Mouse (Mus musculus): ENCODE measurements at regions not wholly inside any gene's neighbourhood (a gene's known extent, or its start where the extent isn't known, plus 50 kb on each side); places are given as distances from the start of the nearest gene placed in this dataset.

- DNase-seq = no peak
Measured at GRCm38 (mm10) chr15:67048621-67049020, 547.9 kb upstream of the Lrrc6 start.

- no peak for DNase-seq
Measured at GRCm38 (mm10) chr15:67048148-67048547, 547.4 kb upstream of the Lrrc6 start.

GRCm38 (mm10) chr15:67045920-67046804 is 545.5 kb upstream of the Lrrc6 start:
- no peak for DNase-seq

- DNase-seq = no peak
Measured at GRCm38 (mm10) chr15:67045329-67045728, 544.6 kb upstream of the Lrrc6 start.

- no peak for DNase-seq
Measured at GRCm38 (mm10) chr15:67044806-67045205, 544.1 kb upstream of the Lrrc6 start.

GRCm38 (mm10) chr15:67042131-67042530 is 541.4 kb upstream of the Lrrc6 start:
- no peak for DNase-seq

- no peak for DNase-seq
Measured at GRCm38 (mm10) chr15:67040229-67040628, 539.5 kb upstream of the Lrrc6 start.

- DNase-seq = peak; percentile 26
Measured at GRCm38 (mm10) chr15:67039421-67039907, 538.8 kb upstream of the Lrrc6 start.

- no peak for DNase-seq
Measured at GRCm38 (mm10) chr15:67037647-67038046, 536.9 kb upstream of the Lrrc6 start.

- no peak for DNase-seq
Measured at GRCm38 (mm10) chr15:67036341-67036740, 535.6 kb upstream of the Lrrc6 start.

GRCm38 (mm10) chr15:67033936-67034335 is 533.2 kb upstream of the Lrrc6 start:
- no peak for DNase-seq

- no peak for DNase-seq
Measured at GRCm38 (mm10) chr15:67031866-67032526, 531.3 kb upstream of the Lrrc6 start.

GRCm38 (mm10) chr15:67030975-67031374 is 530.3 kb upstream of the Lrrc6 start:
- no peak for DNase-seq

- DNase-seq = no peak
Measured at GRCm38 (mm10) chr15:67028161-67028560, 527.5 kb upstream of the Lrrc6 start.

GRCm38 (mm10) chr15:67027751-67028150 is 527.0 kb upstream of the Lrrc6 start:
- DNase-seq = no peak

- no peak for DNase-seq
Measured at GRCm38 (mm10) chr15:67025746-67026145, 525.0 kb upstream of the Lrrc6 start.

- DNase-seq = no peak
Measured at GRCm38 (mm10) chr15:67024386-67024785, 523.7 kb upstream of the Lrrc6 start.

GRCm38 (mm10) chr15:67023081-67023480 is 522.4 kb upstream of the Lrrc6 start:
- no peak for DNase-seq

- no peak for DNase-seq
Measured at GRCm38 (mm10) chr15:67021391-67021790, 520.7 kb upstream of the Lrrc6 start.

- no peak for DNase-seq
Measured at GRCm38 (mm10) chr15:67019891-67020290, 519.2 kb upstream of the Lrrc6 start.

- DNase-seq = no peak
Measured at GRCm38 (mm10) chr15:67019194-67019661, 518.5 kb upstream of the Lrrc6 start.
